Mouse (Mus musculus): ENCODE measurements around the gene Yae1d1. TPM values are rescaled to one million over a fixed set of nuclear protein-coding genes. Genes with fewer than 3 reads are reported as not detected.
"Not testable (repeated sequence)": the region's sequence is repeated elsewhere in the genome, so short reads cannot be mapped to it uniquely, and the experiment has no call there.

Yae1d1 gene
- total RNA-seq (2021): 10 to 100 TPM; 26.0 TPM

GRCm38 (mm10) chr13:17992697-17993514 lies at the start of gene Yae1d1:
Gene Yae1d1, minus strand, starts transcription at chr13:17993349.
- peak; percentile 90 for DNase-seq (ENCODE audit: low spot score in 2 of 2)

GRCm38 (mm10) chr13:18038814-18039213 lies 45.7 kb upstream of the Yae1d1 start:
- DNase-seq (ENCODE audit: low spot score in 2 of 2): no peak
- intact Hi-C loops (cut with DNase I): no loop called here

More at GRCm38 (mm10) chr13:17992697-17993514, at the start of gene Yae1d1:
- intact Hi-C loops (cut with DNase I): loop anchor here (5.0 kb wide), 1 partner anchor 51 kb away; the partner anchor contains the start of gene Rala

- no peak for DNase-seq (ENCODE audit: low spot score in 2 of 2)
- intact Hi-C loops (cut with DNase I): no loop called here
Observed at GRCm38 (mm10) chr13:18016604-18017003, 23.5 kb upstream of the Yae1d1 start.

- intact Hi-C loops (cut with DNase I): no loop called here
- peak; percentile 15 to 80 for DNase-seq (ENCODE audit: low spot score in 2 of 2)
Observed at GRCm38 (mm10) chr13:18013205-18013604, 20.1 kb upstream of the Yae1d1 start.

GRCm38 (mm10) chr13:18011055-18011454 lies 17.9 kb upstream of the Yae1d1 start:
- no peak for DNase-seq (ENCODE audit: low spot score in 2 of 2)
- intact Hi-C loops (cut with DNase I): no loop called here

- intact Hi-C loops (cut with DNase I): loop anchor here (5.0 kb wide), 1 partner anchor 51 kb away; the partner anchor contains the start of gene Rala
- DNase-seq (ENCODE audit: low spot score in 2 of 2): no peak
Observed at GRCm38 (mm10) chr13:17993515-17993847, 332 bp upstream of the Yae1d1 start.

GRCm38 (mm10) chr13:17992009-17992408 lies 1.1 kb downstream of the Yae1d1 start:
- no peak for DNase-seq (ENCODE audit: low spot score in 2 of 2)
- intact Hi-C loops (cut with DNase I): loop anchor here (5.0 kb wide), 1 partner anchor 50 kb away; the partner anchor contains the start of gene Rala

GRCm38 (mm10) chr13:17983194-17983593 lies 10.0 kb downstream of the Yae1d1 start:
- intact Hi-C loops (cut with DNase I): loop anchor here (1.0 to 5.0 kb wide), 2 partner anchors 96 to 146 kb away; no protein-coding TSS in a partner anchor

GRCm38 (mm10) chr13:17982634-17983033 lies 10.5 kb downstream of the Yae1d1 start:
- intact Hi-C loops (cut with DNase I): loop anchor here (1.0 to 5.0 kb wide), 2 partner anchors 95 to 145 kb away; no protein-coding TSS in a partner anchor
- no peak for DNase-seq (ENCODE audit: low spot score in 2 of 2)

More at GRCm38 (mm10) chr13:17983194-17983593, 10.0 kb downstream of the Yae1d1 start:
- peak; percentile 65 to 70 for DNase-seq (ENCODE audit: low spot score in 2 of 2)

- intact Hi-C loops (cut with DNase I): no loop called here
- no peak for DNase-seq (ENCODE audit: low spot score in 2 of 2)
Observed at GRCm38 (mm10) chr13:17976854-17977739, 16.1 kb downstream of the Yae1d1 start.

GRCm38 (mm10) chr13:17975891-17976290 lies 17.3 kb downstream of the Yae1d1 start:
- intact Hi-C loops (cut with DNase I): no loop called here
- DNase-seq (ENCODE audit: low spot score in 2 of 2): peak in 1 of 2 experiments; percentile 50

- intact Hi-C loops (cut with DNase I): no loop called here
- no peak for DNase-seq (ENCODE audit: low spot score in 2 of 2)
Observed at GRCm38 (mm10) chr13:17975457-17975856, 17.7 kb downstream of the Yae1d1 start.

- intact Hi-C loops (cut with DNase I): no loop called here
- DNase-seq (ENCODE audit: low spot score in 2 of 2): no peak
Observed at GRCm38 (mm10) chr13:17974734-17975133, 18.4 kb downstream of the Yae1d1 start.

GRCm38 (mm10) chr13:17960613-17961012 lies 32.5 kb downstream of the Yae1d1 start:
- intact Hi-C loops (cut with DNase I): no loop called here
- no peak for DNase-seq (ENCODE audit: low spot score in 2 of 2)

- DNase-seq (ENCODE audit: low spot score in 2 of 2): peak in 1 of 2 experiments; percentile 34
- intact Hi-C loops (cut with DNase I): no loop called here
Observed at GRCm38 (mm10) chr13:17954282-17954681, 38.9 kb downstream of the Yae1d1 start.

GRCm38 (mm10) chr13:17950581-17950980 lies 42.6 kb downstream of the Yae1d1 start:
- intact Hi-C loops (cut with DNase I); DNase-seq (ENCODE audit: low spot score in 2 of 2): not testable (repeated sequence)

- intact Hi-C loops (cut with DNase I): no loop called here
- DNase-seq (ENCODE audit: low spot score in 2 of 2): no peak
Observed at GRCm38 (mm10) chr13:17949555-17949954, 43.6 kb downstream of the Yae1d1 start.

- intact Hi-C loops (cut with DNase I): loop anchor here (5.0 kb wide), 2 partner anchors 48 to 137 kb away; partner anchors contain the start of genes Cdk13 and Yae1d1
Observed at GRCm38 (mm10) chr13:17944078-17944917, 48.9 kb downstream of the Yae1d1 start, which contains the start of gene Rala. Gene Rala, minus strand, starts transcription at chr13:17944239.

More at GRCm38 (mm10) chr13:17944078-17944917, 48.9 kb downstream of the Yae1d1 start, which contains the start of gene Rala:
- DNase-seq (ENCODE audit: low spot score in 2 of 2): peak; percentile 94
